Mouse (Mus musculus): ENCODE measurements around the gene Calu. TPM values are rescaled to one million over a fixed set of nuclear protein-coding genes. Genes with fewer than 3 reads are reported as not detected.

Calu gene
- total and polyA plus RNA-seq, 3 experiments = 107 to 161 (median 112) TPM

DNA sequence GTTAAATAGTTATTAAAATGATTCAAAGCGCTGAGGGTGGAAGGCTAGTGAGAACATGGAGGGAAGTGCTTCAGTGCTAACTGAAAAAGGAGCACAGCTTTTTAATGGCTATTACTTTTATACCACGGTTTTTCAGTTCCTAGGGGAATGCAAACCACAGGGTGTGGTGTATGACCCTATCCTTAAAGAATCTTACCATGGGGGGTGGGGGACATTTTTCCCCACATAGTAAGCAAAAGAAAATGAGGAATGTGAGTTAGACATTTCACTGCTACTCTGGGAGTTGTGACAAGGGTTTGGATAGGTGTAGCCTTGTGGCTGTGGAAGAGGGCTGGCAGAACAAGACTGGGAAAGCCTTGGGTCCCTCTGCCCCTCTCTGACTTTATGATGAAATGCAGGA is 30.6 kb upstream of the Calu start:
- Histone ChIP-seq H3K4me1 (ENCODE audit: control insufficient read depth in 1 of 2, insufficient read depth in 2 of 2) (peaks cover 10 to 23% of the 10 kb centered on the region in 2 experiments), H3K4me2 (ENCODE audit: insufficient read depth, low read depth, poor library complexity, severe bottlenecking) (no peak overlapping the region), H3K4me3 (replicated peaks in 1 of 3; ENCODE audit: low read depth in 2 of 3, low read length in 2 of 3, poor library complexity in 1 of 3) (no peak overlapping the region), H3K27ac (ENCODE audit: insufficient read depth, low read depth) (no peak overlapping the region), H3K9ac (ENCODE audit: insufficient read depth, low read depth) (no peak overlapping the region), H3K27me3 (replicated peaks) (peaks cover 36% of the 10 kb centered on the region), H3K36me3 (replicated peaks in 1 of 2; ENCODE audit: control insufficient read depth in 1 of 2, insufficient read depth in 1 of 2, low read length in 1 of 2) (no peaks in the 10 kb centered on the region), H3K79me2 (replicated peaks; ENCODE audit: control insufficient read depth, extremely low read depth, insufficient read depth, poor library complexity, severe bottlenecking) (no peaks in the 10 kb centered on the region), H3K9me3 (replicated peaks; ENCODE audit: low read length) (no peaks in the 10 kb centered on the region)
- in situ Hi-C loops (cut with MboI; ENCODE audit: low pct_ligation_motif_present, low pct_unique_long_range_greater_than_20kb, low sequenced_read_pairs) (no loop called here), dilution Hi-C loops (cut with MboI; ENCODE audit: extremely low pct_ligation_motif_present, extremely low pct_unique_long_range_greater_than_20kb, low sequenced_read_pairs) (no loop called here)
- DNase-seq (ENCODE audit: extremely low read depth) = no peak
- TF ChIP-seq MAX (IDR thresholded peaks at IDR 0.05; ENCODE audit: low read length) (no peak), ETS1 (conservative IDR thresholded peaks at IDR 0.05; ENCODE audit: low read depth, low read length) (no peak), NELFE (IDR thresholded peaks at IDR 0.05; ENCODE audit: low read depth, low read length) (no peak), TCF12 (IDR thresholded peaks at IDR 0.05; ENCODE audit: low read depth, low read length) (no peak), MAFK (IDR thresholded peaks at IDR 0.05; ENCODE audit: insufficient replicate concordance, low read length) (no peak), ZMIZ1 (IDR thresholded peaks at IDR 0.05; ENCODE audit: low read depth, low read length) (no peak), USF2 (conservative IDR thresholded peaks at IDR 0.05; ENCODE audit: low read depth, low read length) (no peak), ZNF384 (IDR thresholded peaks at IDR 0.05; ENCODE audit: low read depth, low read length) (no peak), CHD1 (IDR thresholded peaks at IDR 0.05; ENCODE audit: low read depth, low read length) (no peak)

GRCm38 (mm10) chr6:29317941-29318340 is 29.9 kb upstream of the Calu start:
- in situ Hi-C loops (cut with MboI; ENCODE audit: low pct_ligation_motif_present, low pct_unique_long_range_greater_than_20kb, low sequenced_read_pairs) = no loop called here
- no peak for DNase-seq (ENCODE audit: extremely low read depth)
- H3K79me2 ChIP-seq (replicated peaks; ENCODE audit: control insufficient read depth, extremely low read depth, insufficient read depth, poor library complexity, severe bottlenecking) = no peaks in the 10 kb centered on the region
- TF ChIP-seq HCFC1 (IDR thresholded peaks at IDR 0.05; ENCODE audit: low read depth, low read length) (no peak), POLR2AphosphoS2 (IDR thresholded peaks at IDR 0.05; ENCODE audit: low read depth, low read length) (no peak), ZNF384 (IDR thresholded peaks at IDR 0.05; ENCODE audit: low read depth, low read length) (no peak), TCF12 (IDR thresholded peaks at IDR 0.05; ENCODE audit: low read depth, low read length) (no peak), GABPA (IDR thresholded peaks at IDR 0.05; ENCODE audit: insufficient replicate concordance, low read depth, low read length) (no peak), NRF1 (IDR thresholded peaks at IDR 0.05; ENCODE audit: low read depth, low read length) (no peak), IRF4 (IDR thresholded peaks at IDR 0.05; ENCODE audit: low read depth, low read length) (no peak), JUND (conservative IDR thresholded peaks at IDR 0.05; ENCODE audit: low read depth, low read length) (no peak), MYC (IDR thresholded peaks at IDR 0.05; ENCODE audit: low read depth, low read length) (no peak), CHD2 (IDR thresholded peaks at IDR 0.05; ENCODE audit: low read length) (no peak), CTCF (conservative IDR thresholded peaks at IDR 0.05 in 1 of 2, IDR thresholded peaks at IDR 0.05 in 1 of 2; ENCODE audit: low read depth in 2 of 2, low read length in 2 of 2) (no peak), UBTF (IDR thresholded peaks at IDR 0.05; ENCODE audit: low read depth, low read length) (no peak), ETS1 (conservative IDR thresholded peaks at IDR 0.05; ENCODE audit: low read depth, low read length) (no peak), ZMIZ1 (IDR thresholded peaks at IDR 0.05; ENCODE audit: low read depth, low read length) (no peak), TBP (conservative IDR thresholded peaks at IDR 0.05; ENCODE audit: low read depth, low read length) (no peak), MAFK (IDR thresholded peaks at IDR 0.05; ENCODE audit: insufficient replicate concordance, low read length) (no peak), POLR2A (IDR thresholded peaks at IDR 0.05; ENCODE audit: low read depth, low read length) (no peak)
- dilution Hi-C loops (cut with MboI; ENCODE audit: extremely low pct_ligation_motif_present, extremely low pct_unique_long_range_greater_than_20kb, low sequenced_read_pairs) = no loop called here
- peaks cover 36% of the 10 kb centered on the region for H3K27me3 ChIP-seq (replicated peaks)
- H3K9ac ChIP-seq (ENCODE audit: insufficient read depth, low read depth) = no peak overlapping the region
- H3K27ac ChIP-seq (ENCODE audit: insufficient read depth, low read depth) = no peak overlapping the region
- H3K9me3 ChIP-seq (replicated peaks; ENCODE audit: low read length) = no peaks in the 10 kb centered on the region
- H3K4me3 ChIP-seq (replicated peaks in 1 of 3; ENCODE audit: low read depth in 2 of 3, low read length in 2 of 3, poor library complexity in 1 of 3) = no peak overlapping the region
- H3K4me2 ChIP-seq (ENCODE audit: insufficient read depth, low read depth, poor library complexity, severe bottlenecking) = no peak overlapping the region
- peaks cover 14 to 30% of the 10 kb centered on the region in 2 experiments for H3K4me1 ChIP-seq (ENCODE audit: control insufficient read depth in 1 of 2, insufficient read depth in 2 of 2)
- no peaks in the 10 kb centered on the region for H3K36me3 ChIP-seq (replicated peaks in 1 of 2; ENCODE audit: control insufficient read depth in 1 of 2, insufficient read depth in 1 of 2, low read length in 1 of 2)
